Mouse (Mus musculus) bone marrow macrophage, adult 2 months (primary cell): ENCODE results near the gene Nlrp6.

ENCODE experiments used
- CTCF ChIP-seq: IDR thresholded peaks from 2 replicates; pipeline ENCODE4 v1.5.1; 2012; ENCODE audit warnings: low read depth, mild to moderate bottlenecking, low read length, moderate library complexity
- POLR2A ChIP-seq: IDR thresholded peaks from 2 replicates; pipeline ENCODE4 v1.6.1; 2012; ENCODE audit warnings: mild to moderate bottlenecking, low read depth, low read length, borderline replicate concordance

DNA sequence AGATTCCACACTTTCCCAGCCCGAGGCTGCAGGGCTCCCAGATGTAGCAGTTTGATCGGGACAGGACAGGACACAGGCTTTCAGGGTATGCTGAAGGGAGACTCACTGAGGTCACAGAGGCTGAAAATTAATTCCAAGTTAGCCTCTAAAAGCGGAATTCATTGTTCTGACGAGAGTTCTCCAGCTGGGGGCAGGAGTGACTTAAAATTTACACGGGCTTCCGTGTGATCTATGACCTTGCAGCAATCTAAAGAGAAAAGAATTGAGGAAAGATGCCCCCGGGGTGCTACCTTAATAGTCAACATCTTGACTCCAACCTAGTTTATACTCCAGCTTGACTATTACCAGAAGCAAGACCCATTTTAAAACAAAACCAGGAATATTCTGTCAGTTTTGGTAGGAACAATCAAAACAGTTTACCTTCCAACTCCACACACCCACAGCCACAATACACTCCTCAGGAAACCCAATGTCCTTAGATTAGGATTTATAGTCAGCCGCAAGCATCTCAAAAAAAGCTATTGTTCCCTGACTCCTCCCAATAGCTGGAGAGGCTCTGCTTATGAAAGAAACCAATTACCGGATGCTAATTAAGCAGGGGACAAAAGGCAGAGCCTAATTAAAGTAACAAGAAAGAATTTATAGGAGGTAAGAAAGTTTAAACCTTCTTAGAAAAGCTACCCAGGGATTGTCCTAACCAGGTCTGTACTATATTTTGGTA, 38.6 kb downstream of the Nlrp6 start:
- 0 out of 2 replicates have a peak, but pooled peaks have one; percentile 8 for TF ChIP-seq CTCF
- TF ChIP-seq POLR2A, result no peak
